Mouse (Mus musculus) left cerebral cortex, adult 8-10 months (tissue): ENCODE results near the gene Adk. TPM values are rescaled to one million over a fixed set of nuclear protein-coding genes. Genes with fewer than 3 reads are reported as not detected.
"Not testable (repeated sequence)": the region's sequence is repeated elsewhere in the genome, so short reads cannot be mapped to it uniquely, and the experiment has no call there.

Experiments used
- DNase-seq, 2 experiments: peaks; one replicate each; pipeline ENCODE4 v3.0.0; 2022; ENCODE audit warnings: low spot score in 2 of 2
- total RNA-seq, 4 experiments: library from RNA; stranded (reverse); gene quantifications; 2 replicates each; pipeline ENCODE4 v1.2.4; 2022

Adk gene
- total RNA-seq, 4 experiments from 2014 or later = 76.2 to 82.1 (median 79.9) TPM

- DNase-seq = no peak
Measured at GRCm38 (mm10) chr14:21481231-21481630, 428.9 kb downstream of the Adk start, which contains the start of gene Kat6b. TSS of gene Kat6b (plus strand) at chr14:21481434.

- no peak for DNase-seq
Measured at GRCm38 (mm10) chr14:21484199-21484598, 431.8 kb downstream of the Adk start.

GRCm38 (mm10) chr14:21484693-21485092 is 432.3 kb downstream of the Adk start:
- DNase-seq = no peak

- DNase-seq = no peak
Measured at GRCm38 (mm10) chr14:21485961-21486520, 433.7 kb downstream of the Adk start.

- not testable (repeated sequence) for DNase-seq
Measured at GRCm38 (mm10) chr14:21487135-21487534, 434.8 kb downstream of the Adk start.

- not testable (repeated sequence) for DNase-seq
Measured at GRCm38 (mm10) chr14:21488426-21489115, 436.2 kb downstream of the Adk start.

- no peak for DNase-seq
Measured at GRCm38 (mm10) chr14:21489116-21489485, 436.7 kb downstream of the Adk start.

- DNase-seq = no peak
Measured at GRCm38 (mm10) chr14:21490141-21490540, 437.8 kb downstream of the Adk start.

Other genes starting within 250 kb of the Adk start
- 10 to 100 TPM in 2 of 4 experiments, 1 to 10 TPM in 2; 6.6 to 19.8 (median 10.3) TPM for gene Plau, start 215.9 kb upstream of the Adk start, total RNA-seq
- 10 to 100 TPM; 21.1 to 23.8 (median 22.5) TPM for gene Vcl, start 123.2 kb upstream of the Adk start, total RNA-seq
- gene Ap3m1, start 66 bp upstream of the Adk start, total RNA-seq = 10 to 100 TPM; 56.2 to 70.4 (median 64.6) TPM